Mouse (Mus musculus) lung, postnatal 14 days (tissue): ENCODE data around the gene Swap70.
"Not testable (repeated sequence)": the region's sequence is repeated elsewhere in the genome, so short reads cannot be mapped to it uniquely, and the experiment has no call there.

ENCODE experiments used
- DNase-seq: peaks from one replicate; pipeline ENCODE4 v3.0.0; 2021

Gene Swap70

GRCm38 (mm10) chr7:110221586-110222481 lies at the start of gene Swap70:
Swap70 (plus strand) TSS chr7:110221711.
- peak; percentile 90 for DNase-seq

DNA sequence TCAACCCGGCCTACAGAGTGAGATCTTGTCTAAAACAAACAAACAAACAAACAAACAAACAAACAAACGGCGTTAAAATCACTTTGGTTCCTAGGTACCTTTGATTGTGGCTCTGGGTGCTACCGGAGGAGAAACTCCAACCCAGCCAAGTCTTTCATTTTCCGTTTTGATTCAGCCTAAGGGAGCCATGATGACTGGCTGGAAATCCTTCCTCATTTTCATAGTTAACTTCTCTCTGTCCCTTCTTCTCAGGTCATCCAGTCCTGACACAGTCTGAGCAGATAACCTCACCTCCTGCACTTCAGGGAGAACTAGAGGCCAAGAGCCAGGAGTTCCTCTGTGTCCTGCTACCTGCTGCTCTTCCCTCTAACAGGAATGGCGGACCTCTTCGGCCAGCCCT lies 42.3 kb upstream of the Swap70 start:
- no peak for DNase-seq

- no peak for DNase-seq
Observed at GRCm38 (mm10) chr7:110180613-110181012, 40.9 kb upstream of the Swap70 start.

GRCm38 (mm10) chr7:110181446-110181845 lies 40.1 kb upstream of the Swap70 start:
- DNase-seq, result no peak

GRCm38 (mm10) chr7:110184608-110185007 lies 36.9 kb upstream of the Swap70 start:
- DNase-seq, result no peak

- no peak for DNase-seq
Observed at GRCm38 (mm10) chr7:110189951-110190350, 31.6 kb upstream of the Swap70 start.

DNA sequence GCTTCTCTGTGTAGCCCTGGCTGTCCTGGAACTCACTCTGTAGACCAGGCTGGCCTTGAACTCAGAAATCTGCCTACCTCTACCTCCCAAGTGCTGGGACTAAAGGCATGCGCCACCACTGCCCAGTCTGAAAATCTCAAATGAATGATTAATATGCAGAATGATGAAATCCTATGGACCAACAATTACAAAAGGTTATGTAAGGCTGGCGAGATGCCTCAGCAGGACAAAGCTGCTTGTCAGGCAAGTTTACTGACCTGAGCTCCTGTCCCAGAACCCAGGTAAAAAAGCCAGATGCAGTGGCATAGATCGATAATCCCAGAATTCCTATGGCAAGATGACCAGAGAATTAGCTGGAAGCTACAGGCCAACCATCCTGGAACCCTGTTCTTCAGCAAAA lies 28.3 kb upstream of the Swap70 start:
- DNase-seq, result no peak

- DNase-seq, result no peak
Observed at GRCm38 (mm10) chr7:110197176-110197575, 24.3 kb upstream of the Swap70 start.

- DNase-seq, result no peak
Observed at GRCm38 (mm10) chr7:110201933-110202332, 19.6 kb upstream of the Swap70 start.

DNA sequence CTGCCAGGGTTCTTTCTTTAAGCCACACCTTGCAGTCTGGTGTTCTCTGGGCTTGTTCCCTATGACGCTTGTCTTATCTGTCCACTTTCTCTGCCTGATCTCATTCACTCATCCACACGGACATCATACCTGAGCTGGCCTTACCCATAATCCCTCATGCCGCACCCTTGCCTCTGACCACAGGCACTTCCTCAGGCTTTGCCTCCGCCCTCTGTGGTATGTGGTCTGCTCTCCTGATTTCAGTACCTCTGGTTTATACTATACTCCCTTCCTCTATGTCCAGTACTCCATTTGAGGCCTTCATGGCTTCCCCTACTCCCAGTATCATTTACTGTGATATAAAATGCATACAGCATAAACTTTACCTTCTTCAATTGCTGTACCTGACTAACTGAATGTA lies 17.3 kb upstream of the Swap70 start:
- DNase-seq, result no peak

- DNase-seq, result no peak
Observed at GRCm38 (mm10) chr7:110208341-110208740, 13.2 kb upstream of the Swap70 start.

- DNase-seq, result no peak
Observed at GRCm38 (mm10) chr7:110209422-110209821, 12.1 kb upstream of the Swap70 start.

DNA sequence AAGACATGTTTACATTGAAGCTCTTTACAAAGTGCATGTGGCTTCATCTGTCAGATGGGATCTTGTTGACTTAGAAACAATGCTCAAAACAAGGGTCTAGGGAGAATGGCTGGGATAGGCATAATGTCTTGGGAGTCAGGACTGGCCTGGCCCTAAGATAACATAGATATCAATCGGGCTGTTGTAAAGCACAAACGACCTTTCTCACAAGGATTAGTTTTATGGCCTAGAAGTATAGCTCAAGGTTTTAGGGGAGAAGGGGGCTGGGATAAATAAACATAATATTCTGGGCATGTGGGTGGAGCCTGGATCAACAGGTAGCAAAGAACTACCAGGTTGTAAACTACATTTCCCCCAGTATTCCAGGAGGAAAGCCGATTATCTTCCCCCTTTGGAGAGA lies 10.5 kb upstream of the Swap70 start:
- no peak for DNase-seq

- DNase-seq, result no peak
Observed at GRCm38 (mm10) chr7:110214882-110215281, 6.6 kb upstream of the Swap70 start.

GRCm38 (mm10) chr7:110221051-110221585 lies 393 bp upstream of the Swap70 start:
- no peak for DNase-seq

- DNase-seq, result no peak
Observed at GRCm38 (mm10) chr7:110222583-110223182, 1.2 kb downstream of the Swap70 start.

DNA sequence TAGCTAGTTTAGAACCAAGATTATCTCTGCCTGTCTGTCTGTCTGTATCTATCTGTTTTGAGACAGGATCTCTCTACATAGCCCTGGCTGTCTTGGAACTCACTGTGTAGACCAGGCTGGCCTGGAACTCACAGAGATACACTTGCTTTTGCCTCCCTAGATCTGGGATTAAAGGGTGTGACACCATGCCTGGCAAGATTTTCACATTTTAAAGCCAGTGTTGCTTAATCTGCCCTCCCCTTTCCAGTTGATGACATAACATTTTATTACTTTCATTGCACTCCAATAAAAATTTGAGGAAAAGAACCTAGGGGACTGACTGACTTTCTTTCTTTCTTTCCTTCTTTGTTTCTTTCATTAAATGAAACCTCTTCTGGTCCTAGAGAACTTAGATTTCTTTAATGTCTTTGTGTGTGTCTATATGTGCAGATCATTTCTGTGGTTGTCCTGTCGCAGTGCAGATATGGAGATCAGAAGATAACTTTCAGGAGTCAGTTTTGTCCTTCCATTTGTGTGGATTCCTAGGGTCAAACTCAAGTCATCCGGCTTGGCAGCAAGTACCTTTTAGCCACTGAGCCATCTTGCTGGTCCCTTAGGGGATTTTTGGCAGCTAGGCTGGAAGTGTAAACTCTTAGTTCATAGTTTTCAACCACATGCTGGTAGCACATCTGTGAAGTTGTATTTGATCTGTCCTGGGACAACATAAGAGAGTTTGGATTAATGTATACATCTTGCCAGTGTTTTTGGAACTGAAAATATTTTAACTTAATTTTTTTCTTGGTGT lies 2.4 kb downstream of the Swap70 start:
- DNase-seq, result no peak

DNA sequence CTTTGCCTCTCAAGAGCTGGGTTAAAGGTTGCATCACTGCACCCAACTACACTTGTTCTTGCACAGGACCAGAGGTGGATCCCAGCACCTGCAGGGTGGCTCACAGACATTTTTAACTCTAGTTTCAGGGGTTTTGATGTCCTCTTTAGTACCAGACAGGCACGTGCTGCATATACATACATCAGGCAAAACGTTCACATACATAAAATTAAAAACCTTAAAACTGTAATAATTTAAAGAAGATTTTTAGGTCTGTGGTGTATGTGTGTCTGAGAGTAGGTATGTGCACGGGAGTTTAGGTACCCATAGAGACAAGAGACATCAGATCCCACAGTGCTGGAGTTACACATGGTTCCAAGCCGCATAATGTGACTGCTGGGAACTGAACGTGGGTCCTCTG lies 5.0 kb downstream of the Swap70 start:
- DNase-seq, result no peak

GRCm38 (mm10) chr7:110229967-110230366 lies 8.5 kb downstream of the Swap70 start:
- no peak for DNase-seq

DNA sequence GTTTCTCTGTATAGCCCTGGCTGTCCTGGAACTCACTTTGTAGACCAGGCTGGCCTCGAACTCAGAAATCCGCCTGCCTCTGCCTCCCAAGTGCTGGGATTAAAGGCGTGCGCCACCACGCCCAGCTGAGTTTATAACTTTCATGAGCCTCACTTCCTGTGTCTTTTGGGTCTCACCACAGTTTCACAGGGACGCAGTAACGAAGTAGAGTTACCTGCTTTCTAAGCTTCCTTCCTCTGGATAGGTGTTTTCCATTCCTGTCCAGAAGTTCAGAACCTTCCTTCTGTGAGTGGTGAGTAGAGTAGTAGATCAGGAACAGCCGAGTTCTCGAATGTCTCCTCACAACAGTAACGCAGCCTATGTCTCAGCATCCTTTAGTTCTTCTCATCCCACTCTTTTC lies 9.6 kb downstream of the Swap70 start:
- not testable (repeated sequence) for DNase-seq

DNA sequence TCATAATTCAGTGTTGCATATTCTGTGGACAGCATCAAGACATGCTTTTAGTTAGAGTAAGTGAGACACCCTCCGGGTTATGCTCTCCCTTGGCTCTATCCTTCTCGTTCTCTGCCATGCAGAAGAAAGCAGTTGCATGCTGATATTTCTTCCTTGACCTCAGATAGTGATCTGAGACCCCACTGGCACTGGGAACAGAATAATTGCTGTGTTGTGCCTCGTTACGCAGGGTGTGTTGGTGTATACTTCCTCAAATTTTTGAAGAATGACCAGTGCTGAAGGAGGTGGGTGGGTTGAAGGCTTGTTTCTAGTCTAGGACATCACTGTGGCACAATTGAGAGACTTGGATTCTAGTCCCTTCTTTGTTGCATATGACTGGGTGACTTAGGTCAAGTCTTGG lies 14.6 kb downstream of the Swap70 start:
- no peak for DNase-seq

DNA sequence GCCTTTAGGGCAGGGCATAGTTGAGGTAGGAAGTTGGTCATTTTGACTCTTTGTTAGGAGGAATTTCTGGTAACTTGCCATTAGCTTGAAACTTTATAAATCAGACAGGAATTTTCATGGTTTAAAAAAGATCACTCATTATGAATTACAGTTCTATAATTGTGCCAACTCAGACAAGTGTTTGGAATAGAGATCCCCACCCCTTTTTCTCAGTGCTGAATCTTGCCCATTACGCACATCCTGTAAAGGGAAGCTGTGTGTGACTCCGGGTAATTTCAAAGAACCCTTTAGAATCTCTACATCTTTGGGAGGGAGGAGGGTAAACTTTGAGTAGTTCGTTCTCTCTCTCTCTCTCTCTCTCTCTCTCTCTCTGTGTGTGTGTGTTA lies 15.9 kb downstream of the Swap70 start:
- DNase-seq, result no peak

- DNase-seq, result no peak
Observed at GRCm38 (mm10) chr7:110237837-110238451, 16.4 kb downstream of the Swap70 start.
